Mouse (Mus musculus) midbrain, postnatal 0 days (tissue): ENCODE data around the gene Ccdc158. TPM values are rescaled to one million over a fixed set of nuclear protein-coding genes. Genes with fewer than 3 reads are reported as not detected.
A peak's percentile ranks its signal among the peaks of the same experiment; 100 is the strongest.

Source experiments
- ATAC-seq: fragments of 200-750 bp; cut with Nextera tagmentation; 2 replicates; pipeline ENCODE4 v1.8.0; 2017; ENCODE audit warnings: moderate number of reproducible peaks, mild to moderate bottlenecking, moderate TSS enrichment, moderate library complexity; ENCODE audit not compliant: low FRiP score
- DNase-seq: peaks from one replicate; pipeline ENCODE4 v3.0.0-alpha.2; 2015; ENCODE audit warnings: low spot score
- H3K27ac ChIP-seq: fragments of 300-500 bp; sonication (generic); 2 replicates; pipeline ENCODE4 v1.5.1; 2014; ENCODE audit warnings: low read depth, mild to moderate bottlenecking, low read length, mixed read lengths
- H3K27me3 ChIP-seq: fragments of 300-500 bp; sonication (generic); 2 replicates; pipeline ENCODE4 v1.6.1; 2014; ENCODE audit warnings: low read length, control low read depth, mixed read lengths; ENCODE audit not compliant: insufficient read depth
- H3K36me3 ChIP-seq: fragments of 300-500 bp; sonication (generic); 2 replicates; pipeline ENCODE4 v1.6.1; 2014; ENCODE audit warnings: low read length, control low read depth, mixed read lengths; ENCODE audit not compliant: insufficient read depth
- H3K4me1 ChIP-seq: fragments of 300-500 bp; sonication (generic); 2 replicates; pipeline ENCODE4 v1.6.1; 2014; ENCODE audit warnings: mild to moderate bottlenecking, control low read depth, antibody characterized with exemption, low read length, mixed read lengths; ENCODE audit not compliant: insufficient read depth
- H3K4me2 ChIP-seq: fragments of 300-500 bp; sonication (generic); 2 replicates; pipeline ENCODE4 v1.6.1; 2014; ENCODE audit warnings: low read depth, mild to moderate bottlenecking, low read length, mixed read lengths; ENCODE audit not compliant: poor library complexity, severe bottlenecking
- H3K4me3 ChIP-seq: fragments of 300-500 bp; sonication (generic); 2 replicates; pipeline ENCODE4 v1.5.1; 2014; ENCODE audit warnings: low read depth, mild to moderate bottlenecking, low read length, moderate library complexity
- H3K9ac ChIP-seq: fragments of 300-500 bp; sonication (generic); replicated peaks from 2 replicates; pipeline ENCODE4 v1.6.1; 2014; ENCODE audit warnings: mild to moderate bottlenecking, low read length, moderate library complexity, mixed read lengths; ENCODE audit not compliant: poor library complexity, severe bottlenecking
- H3K9me3 ChIP-seq: fragments of 300-500 bp; sonication (generic); 2 replicates; pipeline ENCODE4 v1.6.1; 2016; ENCODE audit warnings: low read length, control low read depth
- CTCF ChIP-seq: IDR thresholded peaks from 2 replicates; pipeline ENCODE4 v1.5.1; 2016; ENCODE audit warnings: antibody characterized with exemption, mild to moderate bottlenecking
- WGBS: fragments of 180-500 bp; shearing (Covaris S2); extraction: QIAGEN DNeasy Blood & Tissue Kit; methylation state at CpG from one replicate; pipeline ENCODE4 v1.1.7; 2014; 5-methylcytosine and 5-hydroxymethylcytosine counted together
- polyA plus RNA-seq: library from polyadenylated mRNA; unstranded; fragments of >200 nt; fragmentation: Nextera tagmentation; extraction: Ambion mirVana; gene quantifications from 2 replicates; pipeline ENCODE4 v1.2.1, GENCODE M21; 2015
- total RNA-seq: library from RNA; depleted of rRNA; stranded (reverse); fragments of >200 nt; gene quantifications from 2 replicates; pipeline ENCODE4 v1.2.3, GENCODE M21; 2014

The Ccdc158 gene
- total and polyA plus RNA-seq, 2 experiments from 2014 or later, result 0.44 to 0.52 TPM

DNA sequence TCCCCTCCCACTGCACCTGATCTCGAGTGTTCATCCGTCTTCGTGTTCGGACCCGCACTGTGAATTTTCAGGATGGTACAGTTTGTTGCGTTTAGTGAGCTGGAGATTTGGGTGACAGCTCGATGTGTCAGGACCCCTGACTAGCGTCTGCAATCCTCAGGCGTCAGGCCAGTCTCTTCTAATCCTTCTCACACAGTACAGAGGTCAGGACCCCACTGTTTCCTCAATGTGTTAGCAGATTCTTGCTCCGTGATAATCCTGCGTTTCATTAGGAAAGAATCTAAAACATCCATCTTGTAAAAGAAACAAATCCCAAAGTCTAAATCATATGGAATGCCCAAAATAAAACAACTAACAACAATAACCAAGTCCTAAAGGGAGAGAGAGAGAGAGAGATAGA is 26.7 kb upstream of the Ccdc158 start:
- WGBS, result 37% methylated on average over 11 of the region's 11 CpGs
- H3K9me3 ChIP-seq, result no peaks in the 10 kb centered on the region

GRCm38 (mm10) chr5:92698837-92699529 is 23.9 kb upstream of the Ccdc158 start:
- DNase-seq (peak; percentile 26), ATAC-seq (peak; percentile 71)
- H3K4me3 ChIP-seq, result peak overlapping the region; percentile 32
- TF ChIP-seq CTCF, result no peak
- no peaks in the 10 kb centered on the region for H3K36me3 ChIP-seq
- peak overlapping the region; percentile 8 for H3K27ac ChIP-seq
- H3K4me1 ChIP-seq, result no peaks in the 10 kb centered on the region
- WGBS, result 8% methylated on average over 17 of the region's 17 CpGs
- no peaks in the 10 kb centered on the region for H3K9me3 ChIP-seq
- peak overlapping the region; percentile 50 for H3K9ac ChIP-seq
- peak overlapping the region; percentile 53 for H3K4me2 ChIP-seq
- no peaks in the 10 kb centered on the region for H3K27me3 ChIP-seq

More for the DNA sequence above, 26.7 kb upstream of the Ccdc158 start:
- no peak for TF ChIP-seq CTCF
- Histone ChIP-seq H3K36me3 (no peaks in the 10 kb centered on the region), H3K27me3 (no peaks in the 10 kb centered on the region), H3K4me2 (no peak overlapping the region), H3K4me3 (no peak overlapping the region), H3K4me1 (no peaks in the 10 kb centered on the region), H3K9ac (no peak overlapping the region), H3K27ac (no peak overlapping the region)
- DNase-seq (no peak), ATAC-seq (no peak)

DNA sequence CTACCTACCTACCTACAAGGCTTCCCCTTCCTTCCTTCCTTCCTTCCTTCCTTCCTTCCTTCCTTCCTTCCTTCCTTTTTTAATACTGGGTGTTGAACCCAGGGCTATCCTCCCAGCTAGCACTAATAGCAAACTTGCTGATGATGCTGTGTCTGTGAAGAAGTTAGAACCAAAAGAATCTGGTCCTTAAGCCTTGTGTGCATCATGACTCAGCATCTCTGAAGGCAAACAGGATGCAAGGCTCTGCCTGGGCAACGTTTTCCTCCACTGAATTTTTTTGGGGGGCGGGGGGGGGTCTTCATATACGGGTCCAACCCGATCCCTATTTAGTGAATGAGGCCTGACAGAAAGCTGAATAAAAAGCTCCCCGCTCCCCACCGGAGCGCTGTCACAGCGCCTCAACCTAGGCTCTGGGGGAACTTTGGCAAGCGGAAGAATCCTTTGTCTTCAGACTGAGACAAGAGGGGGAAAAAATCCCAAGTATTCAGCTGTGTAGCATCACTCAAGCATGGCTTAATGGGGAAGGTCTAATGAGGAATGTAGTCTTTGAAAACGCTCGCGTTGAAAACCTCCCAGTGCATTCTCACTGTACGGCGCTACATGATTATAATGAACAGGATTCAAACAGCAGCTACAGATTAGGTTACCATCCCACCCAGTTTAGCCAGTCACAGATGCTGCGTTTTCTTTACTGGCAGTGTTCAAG is 23.2 kb upstream of the Ccdc158 start:
- no peak for TF ChIP-seq CTCF
- 1% methylated on average over 15 of the region's 15 CpGs for WGBS
- DNase-seq (peak; percentile 49), ATAC-seq (peak; percentile 31; the same call in 1 of the 2 replicates)
- Histone ChIP-seq H3K36me3 (no peaks in the 10 kb centered on the region), H3K4me2 (peak overlapping the region; percentile 53), H3K27me3 (no peaks in the 10 kb centered on the region), H3K4me1 (no peaks in the 10 kb centered on the region), H3K4me3 (peak overlapping the region; percentile 32), H3K27ac (peak overlapping the region; percentile 8), H3K9me3 (no peaks in the 10 kb centered on the region), H3K9ac (no peak overlapping the region; the same call in 1 of the 2 replicates)

DNA sequence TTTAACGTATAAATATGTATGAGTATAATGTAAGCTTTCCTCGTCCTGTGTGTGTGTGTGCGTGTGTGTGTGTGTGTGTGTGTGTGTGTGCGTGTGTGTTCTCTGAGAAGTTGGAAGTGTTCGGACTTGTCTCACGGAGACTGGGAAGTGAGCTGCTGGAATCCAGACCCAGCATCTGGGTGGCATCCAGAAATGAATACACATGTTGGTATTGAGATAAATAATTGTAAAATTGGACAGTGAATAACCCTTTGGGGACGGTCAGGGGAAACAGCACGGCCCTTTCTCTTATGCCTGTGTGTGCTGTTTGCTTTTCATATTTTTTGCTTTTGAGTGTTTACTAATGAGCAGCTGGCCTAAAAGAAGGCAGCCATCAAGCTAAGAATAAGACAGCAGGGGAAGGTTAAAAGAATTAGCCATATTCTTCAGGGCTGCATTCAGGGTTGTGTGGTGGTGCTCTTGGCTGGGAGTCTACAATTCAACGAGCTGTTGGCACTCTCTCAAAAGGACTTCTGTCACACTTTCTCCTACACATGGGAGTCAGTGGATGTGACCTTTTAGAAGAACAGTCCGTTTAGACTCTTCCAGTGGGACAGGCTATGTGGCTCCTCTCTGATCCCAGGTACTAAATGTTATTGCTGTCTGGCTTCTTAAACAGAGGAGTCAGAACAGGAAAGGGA is 19.4 kb upstream of the Ccdc158 start:
- H3K27ac ChIP-seq, result no peak overlapping the region
- no peak overlapping the region for H3K9ac ChIP-seq
- H3K27me3 ChIP-seq, result no peaks in the 10 kb centered on the region
- H3K36me3 ChIP-seq, result no peaks in the 10 kb centered on the region
- no peak for TF ChIP-seq CTCF
- H3K4me3 ChIP-seq, result no peak overlapping the region
- ATAC-seq (no peak), DNase-seq (peak; percentile 73)
- no peak overlapping the region for H3K4me2 ChIP-seq
- 66% methylated on average over 10 of the region's 10 CpGs for WGBS
- H3K9me3 ChIP-seq, result no peaks in the 10 kb centered on the region
- H3K4me1 ChIP-seq, result no peaks in the 10 kb centered on the region

- H3K4me3 ChIP-seq, result no peak overlapping the region
- peak; percentile 33; the same call in 1 of the 2 replicates for TF ChIP-seq CTCF
- no peaks in the 10 kb centered on the region for H3K4me1 ChIP-seq
- no peak overlapping the region for H3K9ac ChIP-seq
- WGBS, result 89% methylated on average over 3 of the region's 3 CpGs
- H3K36me3 ChIP-seq, result no peaks in the 10 kb centered on the region
- DNase-seq (no peak), ATAC-seq (no peak)
- no peaks in the 10 kb centered on the region for H3K9me3 ChIP-seq
- H3K27ac ChIP-seq, result no peak overlapping the region
- no peaks in the 10 kb centered on the region for H3K27me3 ChIP-seq
- no peak overlapping the region for H3K4me2 ChIP-seq
Observed at GRCm38 (mm10) chr5:92693744-92694143, 18.7 kb upstream of the Ccdc158 start.
